Mouse (Mus musculus) embryo, embryonic 9.5 days (tissue): ENCODE measurements around the gene Fut11.

Experiments used
- DNase-seq: peaks from one replicate; pipeline ENCODE4 v3.0.0-alpha.2; 2017; ENCODE audit errors: extremely low spot score

The Fut11 gene

GRCm38 (mm10) chr14:20694884-20695760 lies at the start of gene Fut11:
Fut11 (plus strand) TSS chr14:20694968.
- peak; percentile 87 for DNase-seq

DNA sequence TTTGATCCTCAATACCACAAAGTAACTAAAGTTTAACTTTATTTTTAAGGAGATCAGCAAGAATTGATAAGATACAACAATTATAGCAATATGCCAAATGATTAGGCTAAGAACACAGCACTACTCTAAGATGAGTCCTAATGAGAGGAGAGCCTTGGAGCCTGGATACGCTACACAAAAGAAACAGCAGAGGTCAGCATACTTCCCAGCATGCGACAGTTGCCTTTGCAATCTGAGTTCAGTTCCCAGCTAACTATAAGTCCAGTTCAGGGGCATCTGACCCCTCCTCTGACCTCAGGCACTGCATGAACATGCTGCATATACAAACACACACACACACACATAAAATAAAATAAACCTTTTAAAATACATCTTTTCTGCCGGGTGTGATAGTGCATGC lies 49.2 kb upstream of the Fut11 start:
- no peak for DNase-seq

DNA sequence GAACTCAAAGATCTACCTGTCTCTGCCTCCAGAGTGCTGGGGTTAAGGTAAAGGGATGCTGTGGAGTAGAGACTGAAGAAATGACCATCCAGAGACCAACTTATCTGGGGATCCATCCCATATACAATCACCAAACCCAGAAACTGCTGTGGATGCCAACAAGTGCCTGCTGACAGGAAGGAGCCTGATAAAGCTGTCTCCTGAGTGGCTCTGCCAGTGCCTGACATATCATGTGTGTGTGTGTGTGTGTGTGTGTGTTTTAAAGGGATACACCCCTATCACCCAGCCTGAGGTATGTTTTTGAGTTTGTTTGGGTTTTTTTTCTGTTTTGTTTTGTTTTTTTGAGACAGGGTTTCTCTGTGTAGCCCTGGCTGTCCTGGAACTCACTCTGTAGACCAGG lies 48.4 kb upstream of the Fut11 start:
- no peak for DNase-seq

DNA sequence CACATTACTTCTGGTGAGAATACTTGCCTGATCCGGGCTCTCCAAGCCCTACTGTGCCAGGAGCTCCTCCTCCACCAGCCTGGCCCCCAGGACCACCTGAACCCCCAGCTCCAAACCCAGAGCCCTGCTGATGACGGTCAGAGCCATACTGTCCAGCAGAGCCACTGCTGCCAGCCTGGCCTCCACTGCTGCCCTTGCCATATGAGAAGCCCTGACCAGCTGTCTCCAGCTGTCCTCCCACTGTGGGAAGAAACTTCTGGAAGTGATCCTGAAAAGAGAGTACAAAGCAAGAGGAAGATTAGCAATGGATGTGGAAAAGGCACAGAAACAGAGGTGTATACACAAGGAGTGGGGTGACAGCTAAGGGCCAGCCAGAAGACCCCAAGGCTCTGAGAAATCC lies 43.8 kb upstream of the Fut11 start:
- no peak for DNase-seq

DNA sequence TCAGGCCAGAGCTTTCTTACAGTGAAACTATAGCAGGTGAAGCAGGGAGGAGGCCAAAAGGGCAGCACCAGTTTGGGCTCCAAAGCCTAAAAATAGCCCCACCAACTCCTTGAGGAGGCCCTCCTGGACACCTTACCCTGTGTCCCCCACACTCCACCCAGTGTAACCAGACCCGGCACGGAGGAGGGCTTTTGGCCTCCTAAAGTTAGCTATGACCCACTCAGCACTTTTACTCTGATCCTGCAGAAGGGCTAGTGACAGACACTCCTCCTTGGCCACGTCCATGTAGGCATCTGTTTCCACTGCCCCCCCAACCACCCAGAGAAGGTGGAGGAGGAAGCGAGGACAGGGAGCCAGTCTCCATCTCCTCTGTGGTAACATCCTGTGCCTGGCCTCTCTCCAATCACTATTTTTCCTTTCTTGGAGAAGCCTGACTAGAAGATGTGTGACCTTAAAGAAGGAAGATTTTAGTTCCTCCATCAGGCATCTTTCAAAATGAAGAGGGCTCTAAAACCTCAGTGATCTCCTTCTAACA lies 43.0 kb upstream of the Fut11 start:
- no peak for DNase-seq

DNA sequence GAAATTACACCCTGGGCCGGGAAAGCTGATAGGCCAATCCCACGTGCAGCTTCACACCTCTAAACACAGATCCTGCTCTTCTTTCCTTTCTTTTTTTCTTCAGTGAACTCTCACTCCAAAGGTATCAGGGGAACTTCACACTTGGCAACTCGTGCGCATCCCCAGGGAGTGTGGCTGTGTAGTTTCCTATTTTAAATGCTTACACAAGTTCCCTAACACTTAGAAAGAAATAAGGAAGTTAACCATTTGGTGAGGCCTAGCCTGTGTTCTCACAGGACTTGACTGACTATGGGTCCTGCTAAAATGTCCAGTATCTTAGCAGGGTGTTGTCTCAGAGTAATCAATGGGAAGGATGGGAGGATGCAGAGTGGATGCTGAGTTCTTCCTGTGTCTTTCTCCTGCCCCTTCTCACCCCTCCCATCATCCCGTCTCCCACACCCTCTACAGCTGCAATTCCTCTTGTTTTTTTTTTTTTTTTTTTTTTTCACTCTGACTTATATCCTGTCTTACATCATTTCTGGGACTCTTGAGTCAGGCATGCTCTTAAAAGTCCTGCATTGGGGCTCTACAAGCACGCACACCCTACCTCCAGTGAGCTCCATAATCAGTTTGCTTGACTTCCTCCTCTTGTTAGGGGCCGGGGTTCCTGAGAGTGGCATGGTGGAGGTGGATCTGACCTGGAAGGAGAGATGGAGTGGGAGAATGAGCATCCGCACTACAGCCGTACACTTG lies 39.9 kb upstream of the Fut11 start:
- no peak for DNase-seq

DNA sequence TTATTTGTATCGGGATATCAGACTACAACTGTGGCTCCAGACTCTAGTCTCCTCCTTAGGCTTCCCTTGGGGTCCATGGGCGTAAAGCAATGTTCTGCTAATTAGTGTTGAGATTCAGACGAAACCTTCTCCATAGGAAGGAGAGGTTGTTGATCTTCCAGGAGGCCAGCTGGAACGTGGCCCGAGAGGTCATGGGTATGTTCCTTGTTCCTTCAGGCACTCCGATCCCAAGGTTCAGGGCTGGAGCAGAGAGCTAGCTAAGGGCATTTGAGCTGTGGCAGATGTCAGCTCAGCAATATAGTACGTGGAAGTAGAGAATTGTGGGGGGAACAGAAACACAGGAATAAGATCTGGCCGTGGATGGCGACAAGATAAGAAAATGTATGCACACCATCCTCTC lies 39.0 kb upstream of the Fut11 start:
- no peak for DNase-seq

DNA sequence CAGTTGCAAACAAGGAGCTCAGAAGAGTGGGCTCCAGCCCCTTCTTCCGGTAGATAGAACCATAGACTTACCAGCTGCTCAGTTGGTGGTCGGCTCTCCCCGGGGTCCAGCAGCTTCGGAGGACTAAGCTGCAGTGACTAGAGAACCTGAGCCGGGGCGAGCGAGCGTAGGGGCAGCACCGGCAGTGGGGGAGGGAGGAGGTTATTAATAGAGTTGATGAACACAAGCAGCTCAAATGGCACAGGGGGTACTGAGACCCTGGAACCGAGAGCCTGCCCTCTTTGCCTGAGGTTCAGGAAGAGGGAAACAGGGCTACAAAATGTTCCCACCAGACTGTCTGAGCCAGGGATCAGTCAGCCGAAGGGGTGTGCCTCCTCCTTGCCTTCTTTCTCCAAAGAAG lies 38.4 kb upstream of the Fut11 start, which contains the start of gene Myoz1:
TSS of gene Myoz1 (minus strand) at position 180 of the 400 bp plus-strand sequence.
- no peak for DNase-seq

- peak; percentile 52 for DNase-seq
Observed at GRCm38 (mm10) chr14:20658326-20658725, 36.4 kb upstream of the Fut11 start.

- DNase-seq: no peak
Observed at GRCm38 (mm10) chr14:20658902-20659301, 35.9 kb upstream of the Fut11 start.

DNA sequence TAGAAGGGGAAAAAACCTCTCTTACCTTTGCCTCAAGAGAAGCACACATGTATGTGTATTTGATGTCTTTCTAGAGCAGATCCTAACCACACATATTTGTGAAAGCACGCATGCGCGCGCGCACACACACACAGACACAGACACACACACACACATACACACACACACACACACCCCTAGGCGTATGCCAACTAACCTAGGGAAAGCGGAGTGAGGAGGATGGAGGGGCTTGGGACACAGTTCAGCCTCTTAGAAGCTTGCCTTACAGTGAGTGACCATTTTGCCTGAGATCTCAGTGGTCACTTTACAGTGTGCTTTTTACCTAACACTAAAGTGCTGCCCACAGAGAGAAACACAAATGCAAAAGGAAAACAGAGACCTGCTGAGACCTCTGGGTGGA lies 35.1 kb upstream of the Fut11 start:
- no peak for DNase-seq

DNA sequence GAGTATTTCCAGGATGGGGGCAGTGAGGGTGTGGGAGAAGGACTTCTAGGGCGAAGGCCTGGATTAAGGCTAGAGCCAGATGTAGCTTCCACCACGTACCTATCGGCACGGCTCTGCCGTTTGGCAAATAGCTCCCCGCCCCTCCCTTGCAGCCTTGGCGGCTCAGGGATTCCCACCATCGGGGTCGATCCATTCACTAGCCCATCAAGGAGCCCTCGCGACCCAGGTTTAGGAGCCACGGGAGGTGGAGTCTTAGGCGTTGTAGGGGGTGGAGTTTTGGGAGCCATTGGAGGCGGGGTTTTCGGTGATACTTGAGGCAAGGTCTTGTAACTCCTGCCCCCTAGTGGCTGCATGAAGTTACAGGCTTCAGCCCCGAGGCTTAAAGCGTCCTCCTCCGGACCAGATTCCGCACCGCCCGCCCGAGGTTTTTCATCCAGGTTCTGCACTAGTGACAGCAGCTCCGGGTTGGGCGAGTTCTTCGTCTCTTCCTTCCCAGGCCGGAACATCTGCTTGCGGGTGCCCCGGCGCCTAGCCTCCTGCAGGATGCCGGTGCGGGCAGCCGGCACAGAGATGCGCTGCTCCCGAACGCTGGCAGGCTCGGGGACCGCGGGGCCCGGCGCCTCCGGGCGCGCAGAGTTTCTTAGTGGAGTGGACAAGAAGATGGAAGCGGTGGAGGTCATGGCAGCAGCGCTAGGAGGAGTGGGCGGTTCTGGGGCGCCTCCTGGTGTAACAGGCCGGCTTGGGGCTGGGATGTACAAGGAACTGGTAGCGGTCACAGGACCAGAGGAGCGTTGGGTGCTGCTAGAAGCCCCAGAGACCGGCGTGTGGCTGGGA lies 33.7 kb upstream of the Fut11 start:
- peak; percentile 94 for DNase-seq

DNA sequence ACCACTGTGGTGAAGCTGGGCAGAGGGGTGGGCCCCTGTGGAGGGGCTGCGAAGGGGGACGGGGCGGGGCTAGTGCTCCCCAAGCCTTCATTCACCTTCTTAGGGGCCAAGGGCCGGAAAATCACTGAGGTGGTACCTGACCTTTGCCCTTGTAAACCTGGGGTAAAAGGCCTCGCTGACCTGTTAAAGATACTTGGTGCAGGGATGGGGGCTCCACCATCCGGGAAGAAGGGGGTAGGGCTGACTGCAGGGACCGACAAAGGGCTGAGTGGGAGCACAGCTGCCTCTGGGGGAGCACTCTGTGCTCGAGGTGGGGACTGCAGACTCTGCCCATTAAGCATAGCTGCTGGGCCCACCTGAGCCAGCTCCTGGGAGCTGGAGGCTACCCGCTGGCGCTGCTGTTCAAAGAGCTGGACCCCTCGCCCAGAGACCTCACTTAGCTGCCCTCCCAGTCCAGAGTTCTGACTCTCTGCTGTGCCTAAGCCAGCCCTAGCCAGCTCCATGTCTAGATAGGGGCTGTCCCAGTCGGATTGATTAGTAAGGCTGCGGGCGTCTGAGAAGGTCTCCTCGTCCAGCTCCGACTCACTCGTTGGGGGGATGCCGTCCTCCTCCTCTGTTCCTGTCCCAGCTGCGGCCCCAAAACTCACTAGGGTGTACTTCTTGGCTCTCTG lies 33.0 kb upstream of the Fut11 start:
- DNase-seq: no peak

DNA sequence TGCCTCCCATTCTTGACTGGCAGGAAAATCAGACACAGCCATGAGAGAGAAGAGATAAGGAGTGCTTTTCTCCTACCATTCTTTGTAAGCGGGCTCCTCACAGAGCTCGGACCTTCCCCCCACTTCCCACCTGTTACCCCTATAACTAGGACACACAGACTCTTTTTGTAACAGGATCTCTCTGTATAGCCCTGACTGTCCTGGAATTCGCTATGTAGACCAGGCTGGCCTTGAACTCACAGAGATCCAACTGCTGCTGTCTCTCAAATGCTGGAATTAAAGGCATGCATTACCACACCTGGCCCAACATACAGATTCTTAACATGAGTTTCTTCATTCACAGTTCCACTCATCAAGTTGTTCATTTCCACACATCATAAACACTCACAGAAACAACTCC lies 32.0 kb upstream of the Fut11 start:
- DNase-seq: no peak

DNA sequence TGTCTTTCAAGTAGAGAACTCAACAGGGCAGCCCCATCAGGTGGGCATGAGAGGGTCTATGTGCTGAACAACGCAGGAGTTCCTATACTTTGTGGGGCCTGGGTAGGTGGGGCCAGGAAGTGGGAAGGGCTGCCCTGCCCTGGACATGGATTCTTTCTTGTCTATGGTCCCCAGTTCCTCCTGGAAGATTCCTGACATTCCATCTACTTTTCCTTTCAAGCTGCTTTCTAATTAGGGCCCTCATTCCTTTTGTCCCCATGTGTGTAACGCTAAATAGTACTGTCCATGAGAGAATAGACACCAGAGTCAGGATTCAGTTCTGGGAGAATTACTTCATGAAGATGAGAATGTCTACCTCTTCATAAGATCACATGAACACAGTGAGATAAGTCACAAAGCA lies 31.2 kb upstream of the Fut11 start:
- DNase-seq: no peak

DNA sequence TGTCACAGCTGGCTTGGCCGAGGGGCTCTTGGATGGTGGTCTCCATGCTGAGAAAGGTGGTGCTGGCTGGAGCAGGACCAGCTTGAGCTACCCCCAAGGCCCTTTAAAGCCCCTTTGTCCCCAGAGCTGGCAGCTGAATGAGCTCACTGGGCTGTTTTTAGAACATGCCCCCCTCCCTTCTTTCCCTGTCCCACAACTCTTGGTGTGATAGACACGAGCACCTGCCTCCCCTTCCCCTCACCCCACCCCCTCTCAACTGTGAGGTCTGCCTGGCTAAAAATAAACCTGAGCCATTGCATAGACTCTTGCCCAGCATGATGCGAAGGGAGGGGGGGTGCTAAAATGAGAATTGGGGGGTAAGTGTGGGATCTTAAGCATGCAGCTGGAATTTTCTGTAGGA lies 30.3 kb upstream of the Fut11 start:
- no peak for DNase-seq

GRCm38 (mm10) chr14:20667469-20667868 lies 27.3 kb upstream of the Fut11 start:
- DNase-seq: no peak

- DNase-seq: no peak
Observed at GRCm38 (mm10) chr14:20668154-20668810, 26.5 kb upstream of the Fut11 start, which contains the start of gene Synpo2l. Synpo2l (minus strand) TSS chr14:20668354.

DNA sequence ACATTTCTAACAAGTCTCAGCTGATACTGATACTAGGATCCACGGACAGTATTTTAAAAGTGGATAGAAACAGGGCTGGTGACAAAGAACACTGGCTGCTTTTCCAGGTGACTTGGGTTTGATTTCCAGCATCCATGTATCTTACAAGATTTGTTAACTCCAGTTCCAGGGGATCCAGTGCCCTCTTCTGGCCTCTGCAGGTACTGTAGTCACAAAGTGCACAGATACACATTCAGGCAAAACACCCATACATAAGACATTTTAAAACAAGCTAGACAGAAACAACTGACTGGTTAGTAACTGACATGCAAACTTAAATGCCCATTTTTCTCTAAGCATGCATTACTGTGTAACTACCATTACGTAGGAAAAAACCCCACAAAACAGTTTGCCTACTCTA lies 21.8 kb upstream of the Fut11 start:
- DNase-seq: peak; percentile 41

GRCm38 (mm10) chr14:20673735-20674063 lies 21.1 kb upstream of the Fut11 start:
- no peak for DNase-seq
